10 mouse cellular contexts compared by ENCODE assay signal in genomic region chr10:4553442-4554119, GRCm38 (mm10). TPM values are rescaled to one million over a fixed set of nuclear protein-coding genes. Genes with fewer than 3 reads are reported as not detected.
DNase-seq lines count a peak whose midpoint lies in the region; ATAC-seq lines count a peak whose summit lies in the region.
"Had no signal": no experiment of that assay in that cellular context is flagged by ENCODE, and none has a peak within 500 bp of the region (broad histone marks: within the 10 kb centered on the region; RNA-seq: fewer than 3 reads in every experiment).

No protein-coding gene starts in this region.

- no peaks in the 10 kb centered on the region for H3K36me3 ChIP-seq in neural tube, embryonic 11.5 days (ENCODE audit: control insufficient read depth, insufficient read depth, low read length)

- peaks cover 4% of the 10 kb centered on the region; the same call in 1 of the 2 replicates for H3K4me1 ChIP-seq in neural tube, embryonic 11.5 days (ENCODE audit: control insufficient read depth, insufficient read depth, low read length)

- intact Hi-C loops in gastrocnemius, postnatal 36 days (cut with DNase I) = no loop called here
- intact Hi-C loops in left cerebral cortex, postnatal 25 days (cut with DNase I) = no loop called here

- H3K27ac ChIP-seq in neural tube, embryonic 11.5 days (ENCODE audit: low read depth, low read length) = no peak overlapping the region

- no peak overlapping the region for H3K9ac ChIP-seq in neural tube, embryonic 11.5 days (ENCODE audit: low read length)

- no peak overlapping the region for H3K4me3 ChIP-seq in neural tube, embryonic 11.5 days (ENCODE audit: low read depth, low read length)

- no peak overlapping the region for H3K4me2 ChIP-seq in neural tube, embryonic 11.5 days (ENCODE audit: low read depth)
- H3K4me2 ChIP-seq: liver, embryonic 11.5 days had no signal

- peak; percentile 53 for ATAC-seq in neural tube, embryonic 11.5 days (ENCODE audit: insufficient read depth, low FRiP score, low TSS enrichment)
- ATAC-seq in erythroid progenitor cell, adult 5-6 weeks (replicated peaks; ENCODE audit: low FRiP score, poor library complexity, severe bottlenecking) = no peak
- ATAC-seq: Patski had no signal

- peak; percentile 24 for DNase-seq in neural tube, embryonic 11.5 days (ENCODE audit: low spot score)
- no peak for DNase-seq in neural tube, embryonic 10.5 days (ENCODE audit: extremely low spot score, low spot score)
- peak; percentile 31 to 40 for DNase-seq in gastrocnemius, postnatal 36 days
- peak; percentile 51 to 67 for DNase-seq in kidney, postnatal 25 days
- DNase-seq in yolk sac, embryonic 10.5 days (ENCODE audit: low spot score) = peak; percentile 8
- DNase-seq in left cerebral cortex, postnatal 25 days (ENCODE audit: low spot score in 2 of 2) = no peak
- DNase-seq: thymus, postnatal 25 days had no signal

- 38% methylated on average over 9 of the region's 9 CpGs for WGBS in neural tube, embryonic 11.5 days

- no peaks in the 10 kb centered on the region for H3K27me3 ChIP-seq in neural tube, embryonic 11.5 days (ENCODE audit: control insufficient read depth, insufficient read depth, low read length)

- H3K9me3 ChIP-seq in neural tube, embryonic 11.5 days (ENCODE audit: control insufficient read depth, low read length) = no peaks in the 10 kb centered on the region

RNA-seq across cellular contexts. Expression of gene Esr1, which starts 57.8 kb away (rescaled TPM):
- 0.08 and 0.12 TPM in 2 replicates for polyA plus RNA-seq in neural tube, embryonic 11.5 days (2014; fragmentation: Nextera tagmentation; extraction: Ambion mirVana)
- 10 to 100 TPM; 28.7 to 32.2 TPM for total RNA-seq in gastrocnemius, postnatal 36 days (2021)
- total RNA-seq in left cerebral cortex, postnatal 25 days (2021) = 1 to 10 TPM; 3.2 to 3.9 TPM
- 0.84 and 1.8 TPM in 2 replicates for total RNA-seq in erythroid progenitor cell, adult 5-6 weeks (2015; ENCODE audit: low replicate concordance)
- 3.3 TPM in 1 of 2 replicates, not detected in the other for total RNA-seq in erythroid progenitor cell, adult 5-6 weeks (2017; ENCODE audit: low replicate concordance)

Comparison
In these comparisons a context has a peak if more than half of its experiments do, and no peak if none do; other contexts are left out.
1. DNase-seq: peak in neural tube, embryonic 11.5 days (single experiment), gastrocnemius, postnatal 36 days (2 of 2), kidney, postnatal 25 days (2 of 2) and yolk sac, embryonic 10.5 days (single experiment); none in neural tube, embryonic 10.5 days (single experiment) and left cerebral cortex, postnatal 25 days (0 of 2).
2. RNA of gene Esr1, which starts 57.8 kb away (total RNA-seq): 28.7 to 32.2 TPM in gastrocnemius, postnatal 36 days; 3.2 to 3.9 TPM in left cerebral cortex, postnatal 25 days and 0.84 to 3.3 TPM in erythroid progenitor cell, adult 5-6 weeks; every median in the first group is over 4 times any median in the second.